Mouse (Mus musculus) limb, embryonic 13.5 days (tissue): Measurements from ENCODE around the gene Krt20. TPM values are rescaled to one million over a fixed set of nuclear protein-coding genes. Genes with fewer than 3 reads are reported as not detected.

Source experiments
- ATAC-seq: fragments of 200-750 bp; cut with Nextera tagmentation; 2 replicates; pipeline ENCODE4 v1.8.0; 2017; ENCODE audit warnings: low read depth, moderate number of reproducible peaks, moderate TSS enrichment; ENCODE audit not compliant: low FRiP score
- H3K27ac ChIP-seq: fragments of 300-500 bp; sonication (generic); 2 replicates; pipeline ENCODE4 v1.5.1; 2015; ENCODE audit warnings: inconsistent platforms, mild to moderate bottlenecking, moderate library complexity
- H3K27me3 ChIP-seq: fragments of 300-500 bp; sonication (generic); 2 replicates; pipeline ENCODE4 v1.6.1; 2015; ENCODE audit warnings: mild to moderate bottlenecking, inconsistent platforms
- H3K36me3 ChIP-seq: fragments of 300-500 bp; sonication (generic); 2 replicates; pipeline ENCODE4 v1.6.1; 2015; ENCODE audit warnings: inconsistent platforms, mild to moderate bottlenecking, moderate library complexity
- H3K4me1 ChIP-seq: fragments of 300-500 bp; sonication (generic); 2 replicates; pipeline ENCODE4 v1.6.1; 2015; ENCODE audit warnings: inconsistent platforms
- H3K4me2 ChIP-seq: fragments of 300-500 bp; sonication (generic); replicated peaks from 2 replicates; pipeline ENCODE4 v1.6.1; 2015; ENCODE audit warnings: inconsistent platforms, mild to moderate bottlenecking, moderate library complexity
- H3K4me3 ChIP-seq: fragments of 300-500 bp; sonication (generic); 2 replicates; pipeline ENCODE4 v1.5.1; 2015; ENCODE audit warnings: moderate library complexity, mild to moderate bottlenecking, inconsistent platforms
- H3K9ac ChIP-seq: fragments of 300-500 bp; sonication (generic); 2 replicates; pipeline ENCODE4 v1.6.1; 2015; ENCODE audit warnings: mild to moderate bottlenecking, inconsistent platforms
- H3K9me3 ChIP-seq: fragments of 300-500 bp; sonication (generic); 2 replicates; pipeline ENCODE4 v1.6.1; 2016; ENCODE audit warnings: inconsistent platforms
- WGBS: fragments of 180-500 bp; shearing (Covaris S2); methylation state at CpG from one replicate; pipeline ENCODE4 v1.1.7; 2015; 5-methylcytosine and 5-hydroxymethylcytosine counted together
- polyA plus RNA-seq: library from polyadenylated mRNA; unstranded; fragments of >200 nt; fragmentation: Nextera tagmentation; extraction: Ambion mirVana; gene quantifications from 2 replicates; pipeline ENCODE4 v1.2.1, GENCODE M21; 2015

Gene Krt20
- polyA plus RNA-seq, 1 experiment from 2014 or later: 0.47 TPM

GRCm38 (mm10) chr11:99454044-99454443 lies 16.1 kb upstream of the Krt20 start:
- no peaks in the 10 kb centered on the region for H3K4me1 ChIP-seq
- 85% methylated on average over 4 of the region's 4 CpGs for WGBS

GRCm38 (mm10) chr11:99448769-99449168 lies 10.8 kb upstream of the Krt20 start:
- no peak overlapping the region for H3K27ac ChIP-seq
- no peaks in the 10 kb centered on the region for H3K36me3 ChIP-seq
- H3K4me1 ChIP-seq: no peaks in the 10 kb centered on the region
- 40% methylated on average over 2 of the region's 2 CpGs for WGBS
- no peak overlapping the region for H3K4me3 ChIP-seq
- ATAC-seq: no peak
- H3K27me3 ChIP-seq: no peaks in the 10 kb centered on the region; the same call in 1 of the 2 replicates
- no peaks in the 10 kb centered on the region for H3K9me3 ChIP-seq
- no peak overlapping the region for H3K9ac ChIP-seq
- no peak overlapping the region for H3K4me2 ChIP-seq

More at GRCm38 (mm10) chr11:99454044-99454443, 16.1 kb upstream of the Krt20 start:
- H3K27me3 ChIP-seq: no peaks in the 10 kb centered on the region
- no peak overlapping the region for H3K4me3 ChIP-seq
- H3K9me3 ChIP-seq: no peaks in the 10 kb centered on the region
- no peaks in the 10 kb centered on the region for H3K36me3 ChIP-seq
- no peak overlapping the region for H3K9ac ChIP-seq
- H3K27ac ChIP-seq: no peak overlapping the region
- no peak for ATAC-seq
- no peak overlapping the region for H3K4me2 ChIP-seq

- no peaks in the 10 kb centered on the region for H3K9me3 ChIP-seq
- no peak overlapping the region for H3K9ac ChIP-seq
- no peaks in the 10 kb centered on the region for H3K36me3 ChIP-seq
- H3K4me3 ChIP-seq: no peak overlapping the region
- ATAC-seq: no peak
- no peaks in the 10 kb centered on the region for H3K27me3 ChIP-seq
- H3K27ac ChIP-seq: no peak overlapping the region
- 70% methylated on average over 8 of the region's 8 CpGs for WGBS
- H3K4me2 ChIP-seq: no peak overlapping the region
- H3K4me1 ChIP-seq: no peaks in the 10 kb centered on the region
Measured at GRCm38 (mm10) chr11:99441220-99441619, 3.3 kb upstream of the Krt20 start.

- Histone ChIP-seq H3K27me3 (no peaks in the 10 kb centered on the region), H3K9ac (no peak overlapping the region), H3K27ac (no peak overlapping the region), H3K4me3 (no peak overlapping the region), H3K9me3 (no peaks in the 10 kb centered on the region), H3K4me2 (no peak overlapping the region), H3K4me1 (no peaks in the 10 kb centered on the region), H3K36me3 (no peaks in the 10 kb centered on the region)
- 62% methylated on average over 10 of the region's 10 CpGs for WGBS
- ATAC-seq: no peak
Measured at GRCm38 (mm10) chr11:99439465-99439864, 1.5 kb upstream of the Krt20 start.

GRCm38 (mm10) chr11:99436625-99437024 lies 1.3 kb downstream of the Krt20 start:
- WGBS: 80% methylated on average over 4 of the region's 4 CpGs
- Histone ChIP-seq H3K36me3 (no peaks in the 10 kb centered on the region), H3K4me2 (no peak overlapping the region), H3K27ac (no peak overlapping the region), H3K9me3 (no peaks in the 10 kb centered on the region), H3K4me3 (no peak overlapping the region), H3K4me1 (no peaks in the 10 kb centered on the region), H3K9ac (no peak overlapping the region), H3K27me3 (no peaks in the 10 kb centered on the region)
- no peak for ATAC-seq

GRCm38 (mm10) chr11:99430670-99431069 lies 7.3 kb downstream of the Krt20 start:
- Histone ChIP-seq H3K4me1 (no peaks in the 10 kb centered on the region), H3K9me3 (no peaks in the 10 kb centered on the region), H3K4me3 (no peak overlapping the region), H3K4me2 (no peak overlapping the region), H3K9ac (no peak overlapping the region), H3K27ac (no peak overlapping the region), H3K36me3 (no peaks in the 10 kb centered on the region), H3K27me3 (no peaks in the 10 kb centered on the region)
- no peak for ATAC-seq
- 53% methylated on average over 12 of the region's 12 CpGs for WGBS

- Histone ChIP-seq H3K27me3 (peaks cover 4% of the 10 kb centered on the region; the same call in 1 of the 2 replicates), H3K27ac (no peak within 1 kb of the TSS), H3K4me1 (peaks cover 7% of the 10 kb centered on the region; the same call in 1 of the 2 replicates), H3K4me3 (no peak within 1 kb of the TSS), H3K9me3 (no peaks in the 10 kb centered on the region), H3K9ac (no peak within 1 kb of the TSS), H3K4me2 (no peak within 1 kb of the TSS), H3K36me3 (no peaks in the 10 kb centered on the region)
- no peak for ATAC-seq
- 82% methylated on average over 10 of the region's 10 CpGs for WGBS
Measured at GRCm38 (mm10) chr11:99422159-99422558, 15.8 kb downstream of the Krt20 start, which contains the start of gene Krt12. TSS of gene Krt12 (minus strand) at chr11:99422259.

GRCm38 (mm10) chr11:99420586-99420985 lies 17.4 kb downstream of the Krt20 start:
- no peak overlapping the region for H3K4me3 ChIP-seq
- H3K4me2 ChIP-seq: no peak overlapping the region
- no peaks in the 10 kb centered on the region for H3K9me3 ChIP-seq
- no peak for ATAC-seq
- no peak overlapping the region for H3K27ac ChIP-seq
- 39% methylated on average over 10 of the region's 10 CpGs for WGBS
- H3K36me3 ChIP-seq: no peaks in the 10 kb centered on the region
- H3K27me3 ChIP-seq: peaks cover 4% of the 10 kb centered on the region; the same call in 1 of the 2 replicates
- H3K9ac ChIP-seq: no peak overlapping the region
- peaks cover 7% of the 10 kb centered on the region; the same call in 1 of the 2 replicates for H3K4me1 ChIP-seq

GRCm38 (mm10) chr11:99417819-99418218 lies 20.1 kb downstream of the Krt20 start:
- Histone ChIP-seq H3K9ac (no peak overlapping the region), H3K4me3 (no peak overlapping the region), H3K27ac (no peak overlapping the region), H3K36me3 (no peaks in the 10 kb centered on the region), H3K4me1 (peaks cover 7% of the 10 kb centered on the region; the same call in 1 of the 2 replicates), H3K9me3 (no peaks in the 10 kb centered on the region), H3K4me2 (no peak overlapping the region), H3K27me3 (no peaks in the 10 kb centered on the region; the same call in 1 of the 2 replicates)
- WGBS: 70% methylated on average over 16 of the region's 16 CpGs
- no peak for ATAC-seq

- H3K27ac ChIP-seq: no peak overlapping the region
- H3K9ac ChIP-seq: no peak overlapping the region
- 87% methylated on average over 13 of the region's 13 CpGs for WGBS
- peaks cover 7% of the 10 kb centered on the region; the same call in 1 of the 2 replicates for H3K4me1 ChIP-seq
- H3K4me2 ChIP-seq: no peak overlapping the region
- H3K36me3 ChIP-seq: no peaks in the 10 kb centered on the region
- no peaks in the 10 kb centered on the region for H3K9me3 ChIP-seq
- no peaks in the 10 kb centered on the region; the same call in 1 of the 2 replicates for H3K27me3 ChIP-seq
- no peak for ATAC-seq
- no peak overlapping the region for H3K4me3 ChIP-seq
Measured at GRCm38 (mm10) chr11:99416902-99417301, 21.0 kb downstream of the Krt20 start.

- no peak overlapping the region for H3K4me2 ChIP-seq
- no peaks in the 10 kb centered on the region for H3K27me3 ChIP-seq
- no peaks in the 10 kb centered on the region for H3K36me3 ChIP-seq
- H3K9me3 ChIP-seq: no peaks in the 10 kb centered on the region
- H3K9ac ChIP-seq: no peak overlapping the region
- no peaks in the 10 kb centered on the region for H3K4me1 ChIP-seq
- H3K27ac ChIP-seq: no peak overlapping the region
- H3K4me3 ChIP-seq: no peak overlapping the region
- WGBS: 88% methylated on average over 13 of the region's 13 CpGs
- no peak for ATAC-seq
Measured at GRCm38 (mm10) chr11:99414463-99415147, 23.3 kb downstream of the Krt20 start.

GRCm38 (mm10) chr11:99413247-99413646 lies 24.7 kb downstream of the Krt20 start:
- ATAC-seq: no peak
- no peak overlapping the region for H3K9ac ChIP-seq
- H3K4me3 ChIP-seq: no peak overlapping the region
- no peaks in the 10 kb centered on the region for H3K9me3 ChIP-seq
- H3K27me3 ChIP-seq: no peaks in the 10 kb centered on the region
- H3K36me3 ChIP-seq: no peaks in the 10 kb centered on the region
- H3K4me2 ChIP-seq: no peak overlapping the region
- 20% methylated on average over 6 of the region's 6 CpGs for WGBS
- H3K27ac ChIP-seq: no peak overlapping the region
- no peaks in the 10 kb centered on the region for H3K4me1 ChIP-seq

GRCm38 (mm10) chr11:99406186-99406585 lies 31.8 kb downstream of the Krt20 start:
- no peaks in the 10 kb centered on the region for H3K9me3 ChIP-seq
- no peak overlapping the region for H3K4me3 ChIP-seq
- H3K27me3 ChIP-seq: 0 out of 2 replicates have a peak, but pooled peaks cover 3% of the 10 kb centered on the region
- no peak overlapping the region for H3K4me2 ChIP-seq
- H3K36me3 ChIP-seq: no peaks in the 10 kb centered on the region
- no peaks in the 10 kb centered on the region for H3K4me1 ChIP-seq
- WGBS: 78% methylated on average over 10 of the region's 10 CpGs
- H3K27ac ChIP-seq: no peak overlapping the region
- no peak overlapping the region for H3K9ac ChIP-seq
- ATAC-seq: no peak
